Mouse (Mus musculus) forebrain, embryonic 12.5 days (tissue): ENCODE measurements around the gene Ntm. TPM values are rescaled to one million over a fixed set of nuclear protein-coding genes. Genes with fewer than 3 reads are reported as not detected.

Experiments
- ATAC-seq: fragments of 200-750 bp; cut with Nextera tagmentation; 2 replicates; pipeline ENCODE4 v1.8.0; 2017; ENCODE audit warnings: moderate TSS enrichment; ENCODE audit not compliant: low FRiP score
- H3K27ac ChIP-seq: fragments of 300-500 bp; sonication (generic); 2 replicates; pipeline ENCODE4 v1.5.1; 2016; ENCODE audit warnings: mild to moderate bottlenecking
- H3K27me3 ChIP-seq: fragments of 300-500 bp; sonication (generic); 2 replicates; pipeline ENCODE4 v1.6.1; 2016; ENCODE audit warnings: mild to moderate bottlenecking
- H3K36me3 ChIP-seq: fragments of 300-500 bp; sonication (generic); replicated peaks from 2 replicates; pipeline ENCODE4 v1.6.1; 2016; ENCODE audit warnings: mild to moderate bottlenecking
- H3K4me1 ChIP-seq: fragments of 300-500 bp; sonication (generic); 2 replicates; pipeline ENCODE4 v1.6.1; 2016
- H3K4me2 ChIP-seq: fragments of 300-500 bp; sonication (generic); 2 replicates; pipeline ENCODE4 v1.6.1; 2016; ENCODE audit warnings: mild to moderate bottlenecking, moderate library complexity
- H3K4me3 ChIP-seq: fragments of 300-500 bp; sonication (generic); replicated peaks from 2 replicates; pipeline ENCODE4 v1.5.1; 2016; ENCODE audit warnings: mild to moderate bottlenecking
- H3K9ac ChIP-seq: fragments of 300-500 bp; sonication (generic); 2 replicates; pipeline ENCODE4 v1.6.1; 2016; ENCODE audit warnings: mild to moderate bottlenecking
- H3K9me3 ChIP-seq: fragments of 300-500 bp; sonication (generic); 2 replicates; pipeline ENCODE4 v1.6.1; 2016
- WGBS: fragments of 180-500 bp; shearing (Covaris S2); methylation state at CpG from one replicate; pipeline ENCODE4 v1.1.7; 2016; 5-methylcytosine and 5-hydroxymethylcytosine counted together
- polyA plus RNA-seq: library from polyadenylated mRNA; unstranded; fragments of >200 nt; fragmentation: Nextera tagmentation; extraction: Ambion mirVana; gene quantifications from 2 replicates; pipeline ENCODE4 v1.2.1, GENCODE M21; 2016

Gene Ntm
- polyA plus RNA-seq, 1 experiment from 2014 or later: 34.6 TPM

GRCm38 (mm10) chr9:29827240-29827660 lies 135.7 kb downstream of the Ntm start:
- no peak overlapping the region for H3K9ac ChIP-seq
- peaks cover 6% of the 10 kb centered on the region for H3K27me3 ChIP-seq
- H3K27ac ChIP-seq: no peak overlapping the region
- no peak overlapping the region for H3K4me3 ChIP-seq
- 72% methylated on average over 5 of the region's 5 CpGs for WGBS
- no peaks in the 10 kb centered on the region for H3K36me3 ChIP-seq
- H3K4me1 ChIP-seq: peaks cover 7% of the 10 kb centered on the region
- H3K4me2 ChIP-seq: no peak overlapping the region
- no peak for ATAC-seq
- H3K9me3 ChIP-seq: no peaks in the 10 kb centered on the region

- H3K36me3 ChIP-seq: no peaks in the 10 kb centered on the region
- no peaks in the 10 kb centered on the region for H3K9me3 ChIP-seq
- H3K27ac ChIP-seq: no peak overlapping the region
- H3K4me3 ChIP-seq: no peak overlapping the region
- peaks cover 3% of the 10 kb centered on the region; the same call in 1 of the 2 replicates for H3K4me1 ChIP-seq
- no peak for ATAC-seq
- H3K9ac ChIP-seq: no peak overlapping the region
- 86% methylated on average over 5 of the region's 5 CpGs for WGBS
- H3K4me2 ChIP-seq: no peak overlapping the region
- peaks cover 6% of the 10 kb centered on the region for H3K27me3 ChIP-seq
Observed at GRCm38 (mm10) chr9:29825236-29825635, 137.7 kb downstream of the Ntm start.

DNA sequence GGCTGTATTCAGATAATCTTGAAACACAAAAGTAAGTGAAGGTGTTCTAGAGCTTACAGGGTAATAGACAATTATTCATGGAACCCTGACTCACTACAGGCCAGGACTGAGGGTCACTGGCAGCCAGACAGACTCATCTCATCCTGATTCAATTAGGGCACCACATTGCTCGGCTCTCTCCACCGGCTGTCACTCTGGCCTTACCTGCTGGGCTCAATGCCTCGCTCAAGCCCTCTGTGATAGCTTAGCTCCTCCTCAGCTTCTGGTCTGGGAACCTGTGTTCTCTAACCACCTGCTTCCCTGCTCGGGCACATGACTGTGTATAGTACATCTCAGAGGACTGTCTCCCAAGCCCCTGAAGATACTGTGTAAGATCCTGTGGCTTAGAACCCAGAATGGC lies 139.2 kb downstream of the Ntm start:
- Histone ChIP-seq H3K36me3 (no peaks in the 10 kb centered on the region), H3K4me3 (no peak overlapping the region), H3K27me3 (no peaks in the 10 kb centered on the region), H3K4me1 (peaks cover 4% of the 10 kb centered on the region; the same call in 1 of the 2 replicates), H3K9ac (no peak overlapping the region), H3K9me3 (no peaks in the 10 kb centered on the region), H3K27ac (no peak overlapping the region), H3K4me2 (no peak overlapping the region)
- WGBS: 78% methylated on average over 4 of the region's 4 CpGs
- no peak for ATAC-seq

DNA sequence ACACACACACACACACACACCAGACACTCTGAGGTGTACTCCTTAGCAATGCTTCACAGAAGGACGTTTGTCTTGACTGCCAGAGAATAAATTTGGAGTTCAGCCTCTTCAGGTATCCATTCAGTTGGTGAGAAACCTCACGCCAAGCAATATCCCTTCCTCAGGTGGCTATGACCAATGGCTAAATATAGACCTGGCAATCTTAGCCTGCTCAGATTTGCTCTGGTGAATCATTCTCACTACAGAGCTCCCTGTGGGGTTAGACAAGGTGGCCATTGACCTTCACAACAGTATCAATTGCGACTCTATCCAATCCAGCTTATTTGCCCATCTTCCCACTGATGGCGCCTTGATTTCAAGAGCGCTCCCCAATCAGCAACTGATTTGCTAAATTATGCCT lies 150.3 kb downstream of the Ntm start:
- no peaks in the 10 kb centered on the region for H3K27me3 ChIP-seq
- no peak overlapping the region for H3K9ac ChIP-seq
- H3K27ac ChIP-seq: no peak overlapping the region
- no peaks in the 10 kb centered on the region for H3K9me3 ChIP-seq
- H3K4me1 ChIP-seq: peaks cover 7% of the 10 kb centered on the region; the same call in 1 of the 2 replicates
- H3K36me3 ChIP-seq: no peaks in the 10 kb centered on the region
- ATAC-seq: no peak
- 90% methylated on average over 5 of the region's 5 CpGs for WGBS
- H3K4me3 ChIP-seq: no peak overlapping the region
- no peak overlapping the region for H3K4me2 ChIP-seq

DNA sequence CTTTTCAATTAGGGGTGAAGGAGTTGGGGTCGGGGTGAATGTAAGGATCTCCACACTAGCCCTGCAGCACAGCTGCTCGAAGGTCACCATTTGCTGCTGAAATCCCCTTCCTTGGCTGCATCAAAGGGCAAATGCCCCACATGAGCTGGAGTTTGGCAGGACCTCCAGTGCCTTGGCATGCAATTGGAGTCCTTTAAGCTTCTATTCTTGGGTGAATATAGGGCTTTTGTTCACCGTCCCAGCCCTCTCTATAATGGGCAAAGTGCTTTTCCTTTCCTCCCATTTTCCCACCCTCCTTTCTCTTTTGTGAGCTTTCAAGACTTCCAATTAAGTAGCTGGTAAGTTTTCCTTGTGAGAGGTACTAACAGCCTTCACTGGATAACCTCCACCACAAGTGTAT lies 156.2 kb downstream of the Ntm start:
- H3K4me3 ChIP-seq: no peak overlapping the region
- no peaks in the 10 kb centered on the region for H3K36me3 ChIP-seq
- 13% methylated on average over 3 of the region's 3 CpGs for WGBS
- H3K9ac ChIP-seq: no peak overlapping the region
- H3K4me1 ChIP-seq: peaks cover 42% of the 10 kb centered on the region
- peak; percentile 18; the same call in 1 of the 2 replicates for ATAC-seq
- no peak overlapping the region for H3K4me2 ChIP-seq
- H3K27me3 ChIP-seq: no peaks in the 10 kb centered on the region
- no peaks in the 10 kb centered on the region for H3K9me3 ChIP-seq
- peak overlapping the region; percentile 71 for H3K27ac ChIP-seq

- Histone ChIP-seq H3K36me3 (no peaks in the 10 kb centered on the region), H3K27ac (no peak overlapping the region), H3K9me3 (no peaks in the 10 kb centered on the region), H3K9ac (no peak overlapping the region), H3K27me3 (peaks cover 5% of the 10 kb centered on the region), H3K4me2 (no peak overlapping the region), H3K4me3 (no peak overlapping the region), H3K4me1 (peaks cover 41% of the 10 kb centered on the region)
- WGBS: 93% methylated on average over 9 of the region's 9 CpGs
- no peak for ATAC-seq
Observed at GRCm38 (mm10) chr9:29804483-29804882, 158.5 kb downstream of the Ntm start.

- H3K9ac ChIP-seq: no peak overlapping the region
- peak overlapping the region; percentile 76 for H3K27ac ChIP-seq
- H3K9me3 ChIP-seq: no peaks in the 10 kb centered on the region
- no peaks in the 10 kb centered on the region for H3K36me3 ChIP-seq
- ATAC-seq: peak; percentile 11; the same call in 1 of the 2 replicates
- H3K4me3 ChIP-seq: no peak overlapping the region
- H3K4me2 ChIP-seq: 0 out of 2 replicates have a peak overlapping the region, but pooled peaks have one; percentile 22
- H3K4me1 ChIP-seq: peaks cover 41% of the 10 kb centered on the region
- WGBS: 48% methylated on average over 4 of the region's 4 CpGs
- peaks cover 8% of the 10 kb centered on the region for H3K27me3 ChIP-seq
Observed at GRCm38 (mm10) chr9:29803738-29804285, 159.1 kb downstream of the Ntm start.

GRCm38 (mm10) chr9:29802990-29803737 lies 159.8 kb downstream of the Ntm start:
- H3K4me3 ChIP-seq: no peak overlapping the region
- H3K27ac ChIP-seq: peak overlapping the region; percentile 76
- no peak overlapping the region for H3K9ac ChIP-seq
- H3K27me3 ChIP-seq: peaks cover 8% of the 10 kb centered on the region
- WGBS: 12% methylated on average over 12 of the region's 12 CpGs
- H3K36me3 ChIP-seq: no peaks in the 10 kb centered on the region
- H3K4me1 ChIP-seq: peaks cover 41% of the 10 kb centered on the region
- no peaks in the 10 kb centered on the region for H3K9me3 ChIP-seq
- H3K4me2 ChIP-seq: peak overlapping the region; percentile 22
- ATAC-seq: peak; percentile 37

DNA sequence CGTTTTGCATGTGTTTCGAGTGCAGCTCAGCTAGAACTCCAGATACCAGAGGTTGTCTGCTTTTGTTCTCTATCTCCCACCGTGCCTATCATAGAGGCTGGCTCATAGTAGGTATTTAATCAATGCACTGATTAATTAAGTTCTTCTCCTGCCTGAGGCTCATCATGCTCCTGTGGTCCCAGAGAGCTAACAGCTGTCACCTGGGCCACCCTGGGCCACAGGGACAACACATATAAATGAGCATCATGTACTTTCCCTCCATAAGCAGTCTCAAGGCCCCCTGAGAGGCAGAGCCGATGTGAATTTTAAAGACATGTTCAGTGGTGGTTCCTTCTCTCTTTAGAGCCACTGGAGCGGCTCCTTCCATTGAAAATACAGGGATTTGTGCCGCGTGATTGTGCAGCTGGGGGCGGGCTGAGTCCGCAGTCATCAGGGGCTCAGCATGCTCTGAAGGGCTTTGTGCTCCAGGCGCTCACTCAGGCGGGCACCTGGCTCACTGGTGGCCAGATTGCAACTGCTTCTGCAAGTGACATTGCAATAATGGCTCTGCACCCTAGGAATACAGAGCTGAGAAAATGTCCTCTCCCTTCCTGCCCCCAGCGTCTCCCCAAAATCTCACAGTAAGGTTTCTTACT lies 160.8 kb downstream of the Ntm start:
- peaks cover 15% of the 10 kb centered on the region for H3K27me3 ChIP-seq
- peaks cover 40% of the 10 kb centered on the region for H3K4me1 ChIP-seq
- H3K4me3 ChIP-seq: no peak overlapping the region
- no peaks in the 10 kb centered on the region for H3K9me3 ChIP-seq
- peak; percentile 87 for ATAC-seq
- H3K36me3 ChIP-seq: no peaks in the 10 kb centered on the region
- no peak overlapping the region for H3K9ac ChIP-seq
- H3K4me2 ChIP-seq: peak overlapping the region; percentile 22
- H3K27ac ChIP-seq: peak overlapping the region; percentile 76
- WGBS: 4% methylated on average over 12 of the region's 12 CpGs

- Histone ChIP-seq H3K9ac (no peak overlapping the region), H3K4me3 (no peak overlapping the region), H3K4me2 (no peak overlapping the region), H3K27ac (no peak overlapping the region), H3K27me3 (peaks cover 69% of the 10 kb centered on the region), H3K4me1 (peaks cover 5% of the 10 kb centered on the region; the same call in 1 of the 2 replicates), H3K9me3 (no peaks in the 10 kb centered on the region), H3K36me3 (no peaks in the 10 kb centered on the region)
- ATAC-seq: no peak
- WGBS: 84% methylated on average over 4 of the region's 4 CpGs
Observed at GRCm38 (mm10) chr9:29796281-29796680, 166.7 kb downstream of the Ntm start.

- no peaks in the 10 kb centered on the region for H3K36me3 ChIP-seq
- 46% methylated on average over 10 of the region's 10 CpGs for WGBS
- H3K4me2 ChIP-seq: no peak overlapping the region
- no peak overlapping the region for H3K4me3 ChIP-seq
- no peak overlapping the region for H3K27ac ChIP-seq
- peaks cover 5% of the 10 kb centered on the region; the same call in 1 of the 2 replicates for H3K4me1 ChIP-seq
- peak; percentile 72; the same call in 1 of the 2 replicates for ATAC-seq
- H3K9ac ChIP-seq: no peak overlapping the region
- H3K27me3 ChIP-seq: peaks cover 90% of the 10 kb centered on the region
- H3K9me3 ChIP-seq: no peaks in the 10 kb centered on the region
Observed at GRCm38 (mm10) chr9:29791199-29791915, 171.6 kb downstream of the Ntm start.

GRCm38 (mm10) chr9:29790017-29790416 lies 172.9 kb downstream of the Ntm start:
- peaks cover 84% of the 10 kb centered on the region for H3K27me3 ChIP-seq
- WGBS: 86% methylated on average over 4 of the region's 4 CpGs

More at GRCm38 (mm10) chr9:29790017-29790416, 172.9 kb downstream of the Ntm start:
- Histone ChIP-seq H3K36me3 (no peaks in the 10 kb centered on the region), H3K27ac (no peak overlapping the region), H3K4me2 (no peak overlapping the region), H3K9ac (no peak overlapping the region), H3K9me3 (no peaks in the 10 kb centered on the region), H3K4me1 (peaks cover 2% of the 10 kb centered on the region; the same call in 1 of the 2 replicates), H3K4me3 (no peak overlapping the region)
- no peak for ATAC-seq
